Mouse (Mus musculus) liver, adult 2 months (tissue): ENCODE data around the gene Trhde.

Experiments used
- CTCF ChIP-seq: fragments of 200-500 bp; IDR thresholded peaks from 2 replicates; pipeline ENCODE4 v1.5.1; 2011; ENCODE audit warnings: low read depth, low read length, control low read depth
- POLR2A ChIP-seq: fragments of 200-500 bp; IDR thresholded peaks from 2 replicates; pipeline ENCODE4 v1.6.1; 2011; ENCODE audit warnings: low read length, control low read depth; ENCODE audit not compliant: insufficient read depth; ENCODE audit errors: extremely low read depth

- TF ChIP-seq POLR2A (no peak), CTCF (no peak)
Observed at GRCm38 (mm10) chr10:114448116-114448515, 354.0 kb downstream of the Trhde start.
